Mouse (Mus musculus) right cerebral cortex, postnatal 25 days (tissue): ENCODE results near the gene Eral1.
A peak's percentile ranks its signal among the peaks of the same experiment; 100 is the strongest.
"Not testable (repeated sequence)": the region's sequence is repeated elsewhere in the genome, so short reads cannot be mapped to it uniquely, and the experiment has no call there.

Experiments used
- DNase-seq: peaks from one replicate; pipeline ENCODE4 v3.0.0; 2022

Eral1 gene

GRCm38 (mm10) chr11:78086925-78087479, 6.8 kb upstream of the Eral1 start:
- DNase-seq = no peak

- DNase-seq = no peak
These were observed 3.4 kb upstream of the Eral1 start for GRCm38 (mm10) chr11:78083595-78083994.

GRCm38 (mm10) chr11:78074666-78075065, 5.5 kb downstream of the Eral1 start:
- DNase-seq = no peak

GRCm38 (mm10) chr11:78074277-78074652, 5.9 kb downstream of the Eral1 start:
- DNase-seq = no peak

- DNase-seq = no peak
These were observed 6.5 kb downstream of the Eral1 start for GRCm38 (mm10) chr11:78073577-78074276.

- no peak for DNase-seq
These were observed 7.6 kb downstream of the Eral1 start for GRCm38 (mm10) chr11:78072425-78073130.

GRCm38 (mm10) chr11:78071938-78072337, 8.2 kb downstream of the Eral1 start:
- DNase-seq = no peak

- DNase-seq = no peak
These were observed 10.5 kb downstream of the Eral1 start for GRCm38 (mm10) chr11:78069646-78070045.

GRCm38 (mm10) chr11:78069130-78069529, 11.1 kb downstream of the Eral1 start:
- no peak for DNase-seq

- no peak for DNase-seq
These were observed 12.6 kb downstream of the Eral1 start for GRCm38 (mm10) chr11:78067566-78067965.

GRCm38 (mm10) chr11:78066641-78067040, 13.5 kb downstream of the Eral1 start:
- DNase-seq = no peak

- DNase-seq = no peak
These were observed 14.3 kb downstream of the Eral1 start for GRCm38 (mm10) chr11:78065906-78066305.

GRCm38 (mm10) chr11:78062563-78062962, 17.6 kb downstream of the Eral1 start:
- no peak for DNase-seq

GRCm38 (mm10) chr11:78059833-78060757, 20.1 kb downstream of the Eral1 start:
- peak; percentile 36 for DNase-seq

GRCm38 (mm10) chr11:78056946-78057345, 23.2 kb downstream of the Eral1 start:
- DNase-seq = no peak

- DNase-seq = no peak
These were observed 27.1 kb downstream of the Eral1 start for GRCm38 (mm10) chr11:78053078-78053477.

GRCm38 (mm10) chr11:78048637-78049036, 31.5 kb downstream of the Eral1 start:
- not testable (repeated sequence) for DNase-seq

GRCm38 (mm10) chr11:78044758-78045251, 35.4 kb downstream of the Eral1 start:
- no peak for DNase-seq

- DNase-seq = not testable (repeated sequence)
These were observed 37.8 kb downstream of the Eral1 start for GRCm38 (mm10) chr11:78042290-78042870.

- DNase-seq = no peak
These were observed 39.3 kb downstream of the Eral1 start for GRCm38 (mm10) chr11:78040878-78041277.

- peak; percentile 61 for DNase-seq
These were observed 42.1 kb downstream of the Eral1 start, which contains the start of gene Flot2 for GRCm38 (mm10) chr11:78037831-78038752. Gene Flot2 (plus strand): TSS chr11:78037931.
